Mouse (Mus musculus) forebrain, embryonic 11.5 days (tissue): ENCODE results near the gene Atg4b. TPM values are rescaled to one million over a fixed set of nuclear protein-coding genes. Genes with fewer than 3 reads are reported as not detected.
"Not testable (repeated sequence)": the region's sequence is repeated elsewhere in the genome, so short reads cannot be mapped to it uniquely, and the experiment has no call there.

Source experiments
- ATAC-seq: fragments of 200-750 bp; cut with Nextera tagmentation; replicated peaks from 2 replicates; pipeline ENCODE4 v1.8.0; 2017; ENCODE audit warnings: moderate TSS enrichment; ENCODE audit not compliant: low FRiP score
- DNase-seq: peaks from one replicate; pipeline ENCODE4 v3.0.0-alpha.2; 2017; ENCODE audit warnings: low spot score
- H3K27ac ChIP-seq: fragments of 300-500 bp; sonication (generic); 2 replicates; pipeline ENCODE4 v1.5.1; 2014; ENCODE audit warnings: low read depth, low read length
- H3K27me3 ChIP-seq: fragments of 300-500 bp; sonication (generic); 2 replicates; pipeline ENCODE4 v1.6.1; 2014; ENCODE audit warnings: mild to moderate bottlenecking, low read length, mixed read lengths; ENCODE audit not compliant: control insufficient read depth, insufficient read depth
- H3K36me3 ChIP-seq: fragments of 300-500 bp; sonication (generic); 2 replicates; pipeline ENCODE4 v1.6.1; 2014; ENCODE audit warnings: mild to moderate bottlenecking, low read length, moderate library complexity, mixed read lengths; ENCODE audit not compliant: control insufficient read depth, insufficient read depth
- H3K4me1 ChIP-seq: fragments of 300-500 bp; sonication (generic); replicated peaks from 2 replicates; pipeline ENCODE4 v1.6.1; 2014; ENCODE audit warnings: low read length, mixed read lengths; ENCODE audit not compliant: control insufficient read depth, insufficient read depth
- H3K4me2 ChIP-seq: fragments of 300-500 bp; sonication (generic); 2 replicates; pipeline ENCODE4 v1.6.1; 2014; ENCODE audit warnings: low read depth, mild to moderate bottlenecking, low read length, moderate library complexity, mixed read lengths; ENCODE audit not compliant: severe bottlenecking
- H3K4me3 ChIP-seq: fragments of 300-500 bp; sonication (generic); 2 replicates; pipeline ENCODE4 v1.5.1; 2014; ENCODE audit warnings: low read depth, low read length
- H3K9ac ChIP-seq: fragments of 300-500 bp; sonication (generic); 2 replicates; pipeline ENCODE4 v1.6.1; 2014; ENCODE audit warnings: low read length
- H3K9me3 ChIP-seq: fragments of 300-500 bp; sonication (generic); 2 replicates; pipeline ENCODE4 v1.6.1; 2016; ENCODE audit warnings: low read length, mixed read lengths; ENCODE audit not compliant: control insufficient read depth
- WGBS: fragments of 180-500 bp; shearing (Covaris S2); extraction: QIAGEN DNeasy Blood & Tissue Kit; methylation state at CpG from one replicate; pipeline ENCODE4 v1.1.7; 2014; 5-methylcytosine and 5-hydroxymethylcytosine counted together
- polyA plus RNA-seq: library from polyadenylated mRNA; unstranded; fragments of >200 nt; fragmentation: Nextera tagmentation; extraction: Ambion mirVana; gene quantifications from 2 replicates; pipeline ENCODE4 v1.2.1, GENCODE M21; 2014

Gene Atg4b
- polyA plus RNA-seq, 1 experiment from 2014 or later = 93.3 TPM

- DNase-seq, H3K27me3 ChIP-seq, H3K4me2 ChIP-seq, H3K9me3 ChIP-seq, ATAC-seq, H3K4me1 ChIP-seq, H3K36me3 ChIP-seq, H3K4me3 ChIP-seq, H3K27ac ChIP-seq, H3K9ac ChIP-seq: not testable (repeated sequence)
- WGBS = 87% methylated on average over 3 of the region's 3 CpGs
Observed at GRCm38 (mm10) chr1:93763531-93763930, 12.2 kb downstream of the Atg4b start.

DNA sequence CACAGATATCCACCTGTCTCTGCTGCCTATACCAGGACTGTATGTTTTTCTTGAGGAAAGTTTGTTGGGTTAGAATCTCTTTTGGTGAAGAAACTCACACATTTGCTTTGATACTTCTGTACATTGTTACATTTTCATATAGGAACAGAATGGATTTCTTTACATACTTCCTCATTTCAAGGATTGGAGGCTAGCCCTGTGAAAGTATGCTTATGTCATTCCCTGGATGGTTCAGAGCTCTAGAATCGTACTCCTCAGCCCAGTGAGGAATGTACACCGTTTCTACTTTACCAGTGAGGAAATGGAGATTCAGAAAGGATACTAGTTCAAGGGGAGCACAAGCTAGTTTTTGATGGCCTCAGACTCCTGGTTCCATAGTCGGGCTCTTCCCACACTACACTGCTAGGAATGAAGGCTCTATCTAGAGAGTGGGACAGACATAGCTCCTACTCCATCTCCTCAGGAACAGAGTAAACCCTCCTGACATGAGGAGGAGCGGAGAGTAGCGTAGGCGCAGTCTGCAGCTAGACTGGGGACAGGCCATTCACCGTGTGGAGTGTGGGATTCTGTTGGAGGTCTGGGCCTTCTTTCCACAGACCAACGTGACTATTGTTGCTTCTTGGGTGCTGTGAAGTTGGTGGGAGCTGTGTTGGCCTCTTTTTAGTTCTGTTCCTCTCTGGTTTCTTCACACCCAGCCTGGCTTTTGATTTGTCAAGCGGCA, 13.7 kb downstream of the Atg4b start:
- DNase-seq (no peak), ATAC-seq (no peak)
- 95% methylated on average over 9 of the region's 9 CpGs for WGBS
- Histone ChIP-seq H3K36me3 (no peaks in the 10 kb centered on the region), H3K4me2 (no peak overlapping the region), H3K27ac (no peak overlapping the region), H3K4me1 (no peaks in the 10 kb centered on the region), H3K4me3 (no peak overlapping the region), H3K27me3 (no peaks in the 10 kb centered on the region), H3K9me3 (no peaks in the 10 kb centered on the region), H3K9ac (no peak overlapping the region)

DNA sequence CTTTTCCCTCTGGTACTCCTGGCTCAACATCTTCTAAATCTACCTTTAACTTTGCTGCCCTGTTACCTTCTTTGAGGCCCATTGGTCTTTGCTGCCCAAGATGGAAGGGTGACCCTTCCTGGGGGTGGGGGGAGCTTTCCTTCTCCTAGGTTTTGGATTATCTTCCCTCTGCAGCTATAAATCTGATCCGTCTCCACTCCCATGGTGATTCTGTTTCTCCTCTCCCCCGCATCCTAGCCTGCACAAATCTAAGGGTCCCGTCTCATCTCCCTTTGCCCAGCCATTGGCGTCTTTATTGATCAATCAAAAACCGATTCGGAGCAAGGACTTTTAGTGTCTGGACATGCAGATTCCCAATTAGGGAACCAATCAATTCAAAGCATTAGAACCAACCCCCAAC, 16.3 kb downstream of the Atg4b start:
- DNase-seq (no peak), ATAC-seq (no peak)
- Histone ChIP-seq H3K9ac (no peak overlapping the region), H3K36me3 (no peaks in the 10 kb centered on the region), H3K4me1 (no peaks in the 10 kb centered on the region), H3K27me3 (no peaks in the 10 kb centered on the region), H3K27ac (no peak overlapping the region), H3K4me3 (no peak overlapping the region), H3K9me3 (no peaks in the 10 kb centered on the region), H3K4me2 (no peak overlapping the region)
- 95% methylated on average over 6 of the region's 6 CpGs for WGBS

DNA sequence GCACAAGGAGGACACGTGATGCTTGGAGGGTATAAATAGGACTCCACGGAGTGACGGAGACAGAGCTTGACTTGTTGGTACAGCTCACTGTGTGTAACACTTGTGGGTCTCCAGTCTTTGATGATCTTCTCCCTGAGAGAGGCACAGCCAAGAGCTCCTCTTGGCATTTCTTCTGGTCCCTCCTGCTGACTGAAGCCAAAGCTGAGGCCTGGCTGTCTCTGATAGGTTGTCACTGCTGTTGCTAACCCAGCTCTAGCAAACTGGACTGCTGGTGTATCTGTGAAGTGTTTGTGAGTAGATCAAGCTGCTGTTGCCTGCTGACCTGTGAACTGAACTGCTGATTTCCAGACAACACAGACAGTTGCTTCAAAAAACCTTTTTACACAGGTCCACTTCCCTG, 18.6 kb downstream of the Atg4b start:
- no peaks in the 10 kb centered on the region for H3K9me3 ChIP-seq
- ATAC-seq (no peak), DNase-seq (no peak)
- no peaks in the 10 kb centered on the region; the same call in 1 of the 2 replicates for H3K36me3 ChIP-seq
- no peaks in the 10 kb centered on the region for H3K27me3 ChIP-seq
- no peaks in the 10 kb centered on the region for H3K4me1 ChIP-seq
- no peak overlapping the region for H3K4me2 ChIP-seq
- 98% methylated on average over 3 of the region's 3 CpGs for WGBS
- H3K9ac ChIP-seq = no peak overlapping the region
- H3K4me3 ChIP-seq = no peak overlapping the region
- no peak overlapping the region for H3K27ac ChIP-seq

GRCm38 (mm10) chr1:93776686-93777085, 25.4 kb downstream of the Atg4b start:
- H3K4me3 ChIP-seq = no peak overlapping the region
- H3K9ac ChIP-seq = no peak overlapping the region
- DNase-seq (no peak), ATAC-seq (no peak)
- H3K9me3 ChIP-seq = no peaks in the 10 kb centered on the region
- H3K27me3 ChIP-seq = no peaks in the 10 kb centered on the region
- H3K4me1 ChIP-seq = no peaks in the 10 kb centered on the region
- H3K4me2 ChIP-seq = no peak overlapping the region
- H3K27ac ChIP-seq = no peak overlapping the region
- peaks cover 24% of the 10 kb centered on the region for H3K36me3 ChIP-seq
- 92% methylated on average over 5 of the region's 5 CpGs for WGBS

DNA sequence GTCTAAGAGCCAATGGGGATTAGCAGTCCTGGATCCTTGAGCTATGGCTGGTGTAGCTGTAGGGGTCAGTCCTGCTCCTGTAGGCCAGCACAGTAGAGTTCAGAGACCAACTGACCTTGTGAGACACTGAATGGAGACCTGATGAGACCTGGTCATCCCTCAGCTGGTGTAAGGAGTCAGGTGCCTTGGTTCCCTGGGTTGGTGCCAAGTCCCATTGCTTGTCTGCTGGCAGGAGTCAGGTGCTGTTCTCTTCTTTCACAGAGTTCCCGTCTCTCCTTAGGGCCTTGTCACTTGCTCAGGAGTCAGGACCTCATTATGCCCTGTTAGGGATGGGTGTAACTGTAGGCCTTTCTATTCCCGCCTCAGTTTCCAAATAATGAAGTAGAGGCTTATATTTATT, 35.6 kb downstream of the Atg4b start:
- Histone ChIP-seq H3K4me2 (no peak overlapping the region), H3K27ac (no peak overlapping the region), H3K9me3 (no peaks in the 10 kb centered on the region), H3K4me1 (no peaks in the 10 kb centered on the region), H3K36me3 (peaks cover 20% of the 10 kb centered on the region; the same call in 1 of the 2 replicates), H3K9ac (no peak overlapping the region), H3K27me3 (no peaks in the 10 kb centered on the region), H3K4me3 (no peak overlapping the region)
- DNase-seq (no peak), ATAC-seq (no peak)
- WGBS = 82% methylated on average over 2 of the region's 2 CpGs

- Histone ChIP-seq H3K4me3 (no peak overlapping the region), H3K4me1 (no peaks in the 10 kb centered on the region), H3K4me2 (no peak overlapping the region), H3K27me3 (no peaks in the 10 kb centered on the region), H3K36me3 (peaks cover 35% of the 10 kb centered on the region), H3K9me3 (no peaks in the 10 kb centered on the region), H3K27ac (no peak overlapping the region), H3K9ac (no peak overlapping the region)
- ATAC-seq (no peak), DNase-seq (no peak)
- 94% methylated on average over 8 of the region's 8 CpGs for WGBS
Observed at GRCm38 (mm10) chr1:93794526-93794925, 43.2 kb downstream of the Atg4b start.

GRCm38 (mm10) chr1:93795886-93796285, 44.6 kb downstream of the Atg4b start:
- Histone ChIP-seq H3K36me3 (peaks cover 35% of the 10 kb centered on the region), H3K9me3 (no peaks in the 10 kb centered on the region), H3K4me2 (no peak overlapping the region), H3K4me3 (no peak overlapping the region), H3K4me1 (peaks cover 1% of the 10 kb centered on the region; the same call in 1 of the 2 replicates), H3K9ac (no peak overlapping the region), H3K27ac (no peak overlapping the region), H3K27me3 (no peaks in the 10 kb centered on the region)
- 92% methylated on average over 8 of the region's 8 CpGs for WGBS
- DNase-seq (no peak), ATAC-seq (no peak)
